23 mouse cellular contexts compared by ENCODE assay signal in genomic region chr17:29260501-29260900, GRCm38 (mm10). TPM values are rescaled to one million over a fixed set of nuclear protein-coding genes. Genes with fewer than 3 reads are reported as not detected.
DNase-seq lines count a peak whose midpoint lies in the region; ATAC-seq and TF ChIP-seq lines count a peak whose summit lies in the region.
"Had no signal": no experiment of that assay in that cellular context is flagged by ENCODE, and none has a peak within 500 bp of the region (broad histone marks: within the 10 kb centered on the region; RNA-seq: fewer than 3 reads in every experiment).

No protein-coding gene starts in this region.

- no peak for TF ChIP-seq RAD21 in CH12.LX (IDR thresholded peaks at IDR 0.05; ENCODE audit: low read depth, low read length)

- no peak overlapping the region for H3K4me3 ChIP-seq in gastrocnemius, adult 2 months
- H3K4me3 ChIP-seq in liver, embryonic 12.5 days, result no peak overlapping the region
- H3K4me3 ChIP-seq in liver, embryonic 11.5 days (ENCODE audit: low read depth, low read length), result no peak overlapping the region
- peak overlapping the region in 2 of 3 experiments; percentile 2 to 58 for H3K4me3 ChIP-seq in CH12.LX (replicated peaks in 1 of 3; ENCODE audit: low read depth in 2 of 3, low read length in 2 of 3, poor library complexity in 1 of 3)
- H3K4me3 ChIP-seq in limb, embryonic 10.5 days, result no peak overlapping the region; the same call in 1 of the 2 replicates
- H3K4me3 ChIP-seq: embryonic facial prominence, embryonic 10.5 days; heart, embryonic 15.5 days; left cerebral cortex, adult 2 months had no signal

- H3K4me2 ChIP-seq in liver, embryonic 12.5 days, result peak overlapping the region; percentile 80; the same call in 1 of the 2 replicates
- no peak overlapping the region for H3K4me2 ChIP-seq in liver, embryonic 11.5 days
- H3K4me2 ChIP-seq in CH12.LX (ENCODE audit: insufficient read depth, low read depth, poor library complexity, severe bottlenecking), result peak overlapping the region; percentile 64
- H3K4me2 ChIP-seq: heart, embryonic 15.5 days; midbrain, embryonic 11.5 days had no signal

- H3K79me2 ChIP-seq in CH12.LX (replicated peaks; ENCODE audit: control insufficient read depth, extremely low read depth, insufficient read depth, poor library complexity, severe bottlenecking), result peaks cover 64% of the 10 kb centered on the region

- peak; percentile 23 for DNase-seq in gastrocnemius, adult 2 months
- DNase-seq in gastrocnemius, postnatal 36 days, result no peak
- DNase-seq in liver, embryonic 11.5 days (ENCODE audit: low spot score), result no peak
- DNase-seq in CH12.LX (ENCODE audit: extremely low read depth), result no peak
- DNase-seq in limb, embryonic 10.5 days (ENCODE audit: low spot score), result no peak
- DNase-seq: adrenal gland, postnatal 10 days; cerebellum, adult 9-10 months; forebrain, postnatal 0 days; kidney, adult 8-10 months; layer of hippocampus, adult 9-11 months; left cerebral cortex, postnatal 4 days; lung, adult 2 months; thymus, postnatal 36 days had no signal

- H3K27ac ChIP-seq in gastrocnemius, adult 2 months, result no peak overlapping the region
- peak overlapping the region; percentile 1; the same call in 1 of the 2 replicates for H3K27ac ChIP-seq in liver, embryonic 12.5 days
- no peak overlapping the region for H3K27ac ChIP-seq in liver, embryonic 11.5 days (ENCODE audit: low read depth, low read length)
- H3K27ac ChIP-seq in CH12.LX (ENCODE audit: insufficient read depth, low read depth), result peak overlapping the region; percentile 54
- 0 out of 2 replicates have a peak overlapping the region, but pooled peaks have one; percentile 14 for H3K27ac ChIP-seq in limb, embryonic 10.5 days
- H3K27ac ChIP-seq: embryonic facial prominence, embryonic 10.5 days; hindbrain, embryonic 10.5 days; left cerebral cortex, adult 2 months had no signal

- no peak for TF ChIP-seq CTCF in gastrocnemius, adult 2 months (IDR thresholded peaks at IDR 0.05)
- TF ChIP-seq CTCF in CH12.LX (conservative IDR thresholded peaks at IDR 0.05 in 1 of 2, IDR thresholded peaks at IDR 0.05 in 1 of 2; ENCODE audit: low read depth in 2 of 2, low read length in 2 of 2), result no peak

- H3K9me3 ChIP-seq in liver, embryonic 12.5 days (replicated peaks), result no peaks in the 10 kb centered on the region
- no peaks in the 10 kb centered on the region for H3K9me3 ChIP-seq in liver, embryonic 11.5 days (ENCODE audit: control insufficient read depth, low read length)
- H3K9me3 ChIP-seq in CH12.LX (replicated peaks; ENCODE audit: low read length), result no peaks in the 10 kb centered on the region
- H3K9me3 ChIP-seq in limb, embryonic 10.5 days (replicated peaks), result no peaks in the 10 kb centered on the region
- H3K9me3 ChIP-seq: embryonic facial prominence, embryonic 10.5 days; heart, embryonic 15.5 days had no signal

- H3K36me3 ChIP-seq in liver, embryonic 12.5 days, result peaks cover 65% of the 10 kb centered on the region
- H3K36me3 ChIP-seq in liver, embryonic 11.5 days (ENCODE audit: control insufficient read depth, insufficient read depth, low read length), result peaks cover 48% of the 10 kb centered on the region
- H3K36me3 ChIP-seq in CH12.LX (replicated peaks in 1 of 2; ENCODE audit: control insufficient read depth in 1 of 2, insufficient read depth in 1 of 2, low read length in 1 of 2), result peaks cover 38 to 52% of the 10 kb centered on the region in 2 experiments
- peaks cover 67% of the 10 kb centered on the region for H3K36me3 ChIP-seq in limb, embryonic 10.5 days

- intact Hi-C loops in gastrocnemius, adult 2 months (cut with DNase I), result loop anchor here (5.0 kb wide), 1 partner anchor 252 kb away; no protein-coding TSS in a partner anchor
- intact Hi-C loops in gastrocnemius, postnatal 36 days (cut with DNase I), result no loop called here

- dilution Hi-C loops in CH12.LX (cut with MboI; ENCODE audit: extremely low pct_ligation_motif_present, extremely low pct_unique_long_range_greater_than_20kb, low sequenced_read_pairs), result no loop called here

- 87% methylated on average over 15 of the region's 15 CpGs for WGBS in liver, embryonic 12.5 days (ENCODE audit: insufficient replicate concordance)
- WGBS in liver, embryonic 11.5 days, result 78% methylated on average over 15 of the region's 15 CpGs
- WGBS in limb, embryonic 10.5 days, result 91% methylated on average over 15 of the region's 15 CpGs

- in situ Hi-C loops in CH12.LX (cut with MboI; ENCODE audit: low pct_ligation_motif_present, low pct_unique_long_range_greater_than_20kb, low sequenced_read_pairs), result loop anchor here (5.0 kb wide), 2 partner anchors 107 to 252 kb away; no protein-coding TSS in a partner anchor

- 0 out of 2 replicates have a peak overlapping the region, but pooled peaks have one; percentile 88 for H3K9ac ChIP-seq in liver, embryonic 12.5 days
- no peak overlapping the region for H3K9ac ChIP-seq in liver, embryonic 11.5 days (ENCODE audit: low read depth, low read length)
- H3K9ac ChIP-seq in CH12.LX (ENCODE audit: insufficient read depth, low read depth), result no peak overlapping the region
- H3K9ac ChIP-seq: forebrain, postnatal 0 days; heart, embryonic 15.5 days had no signal

- peaks cover 86% of the 10 kb centered on the region for H3K4me1 ChIP-seq in liver, embryonic 12.5 days
- H3K4me1 ChIP-seq in liver, embryonic 11.5 days (replicated peaks; ENCODE audit: control insufficient read depth, insufficient read depth, low read length), result peaks cover 34% of the 10 kb centered on the region
- peaks cover 13 to 56% of the 10 kb centered on the region in 2 experiments for H3K4me1 ChIP-seq in CH12.LX (ENCODE audit: control insufficient read depth in 1 of 2, insufficient read depth in 2 of 2)
- peaks cover 72% of the 10 kb centered on the region for H3K4me1 ChIP-seq in limb, embryonic 10.5 days

- no peaks in the 10 kb centered on the region for H3K27me3 ChIP-seq in liver, embryonic 12.5 days (replicated peaks)
- H3K27me3 ChIP-seq in liver, embryonic 11.5 days (replicated peaks; ENCODE audit: control insufficient read depth, insufficient read depth, low read length), result no peaks in the 10 kb centered on the region
- no peaks in the 10 kb centered on the region for H3K27me3 ChIP-seq in CH12.LX (replicated peaks)
- no peaks in the 10 kb centered on the region for H3K27me3 ChIP-seq in limb, embryonic 10.5 days (ENCODE audit: low read depth, poor library complexity, severe bottlenecking)
- H3K27me3 ChIP-seq: heart, embryonic 15.5 days had no signal

- no peak for ATAC-seq in liver, embryonic 12.5 days
- no peak for ATAC-seq in liver, embryonic 11.5 days (replicated peaks; ENCODE audit: low FRiP score)
- ATAC-seq in megakaryocyte-erythroid progenitor cell, adult 5-6 weeks (replicated peaks; ENCODE audit: low FRiP score, low TSS enrichment, poor library complexity, severe bottlenecking), result no peak
- ATAC-seq: activated CD4-positive, CD25-positive, alpha-beta regulatory T cell, adult 4 months; forebrain, postnatal 0 days had no signal

- TF ChIP-seq EP300 in CH12.LX (IDR thresholded peaks at IDR 0.05; ENCODE audit: low read length), result no peak

- no peak for TF ChIP-seq POLR2A in CH12.LX (IDR thresholded peaks at IDR 0.05; ENCODE audit: low read depth, low read length)

RNA-seq across cellular contexts. Expression of gene Ppil1, which starts 3.5 kb away (rescaled TPM):
- 1 to 10 TPM; 5.1 to 7.3 TPM for total RNA-seq in gastrocnemius, adult 2 months (2021)
- 1 to 10 TPM; 5.9 to 6.0 TPM for total RNA-seq in gastrocnemius, postnatal 36 days (2021)
- 123 and 126 TPM in 2 replicates for polyA plus RNA-seq in liver, embryonic 12.5 days (2016; fragmentation: Nextera tagmentation; extraction: Ambion mirVana)
- polyA plus RNA-seq in liver, embryonic 11.5 days (2014; fragmentation: Nextera tagmentation; extraction: Ambion mirVana), result 200 and 201 TPM in 2 replicates
- 97.2 and 123 TPM in 2 replicates for total RNA-seq in CH12.LX (2012; rRNA removed)
- total RNA-seq in CH12.LX (2014; rRNA removed), result 135 and 143 TPM in 2 replicates
- 107 and 110 TPM in 2 replicates for polyA plus RNA-seq in CH12.LX (2012; ENCODE audit: insufficient read length, low read depth)
- polyA plus RNA-seq in limb, embryonic 10.5 days (2016; fragmentation: Nextera tagmentation; extraction: Ambion mirVana), result 239 and 250 TPM in 2 replicates
- total RNA-seq in megakaryocyte-erythroid progenitor cell, adult 5-6 weeks (2014; fragmentation: Nextera tagmentation), result 80.9 and 99.0 TPM in 2 replicates
- 82.9 and 105 TPM in 2 replicates for total RNA-seq in megakaryocyte-erythroid progenitor cell, adult 5-6 weeks (2017)

RNA-seq across cellular contexts. Expression of gene BC004004, which starts 8.1 kb away (rescaled TPM):
- total RNA-seq in gastrocnemius, adult 2 months (2021), result 100 to 1,000 TPM; 110 to 121 TPM
- total RNA-seq in gastrocnemius, postnatal 36 days (2021), result 100 to 1,000 TPM; 104 to 106 TPM
- polyA plus RNA-seq in liver, embryonic 12.5 days (2016; fragmentation: Nextera tagmentation; extraction: Ambion mirVana), result 51.5 and 54.6 TPM in 2 replicates
- polyA plus RNA-seq in liver, embryonic 11.5 days (2014; fragmentation: Nextera tagmentation; extraction: Ambion mirVana), result 70.9 and 72.7 TPM in 2 replicates
- total RNA-seq in CH12.LX (2012; rRNA removed) (69.1 and 75.1 TPM in 2 replicates), CH12.LX (2014; rRNA removed) (86.1 and 89.1 TPM in 2 replicates)
- 60.4 and 67.9 TPM in 2 replicates for polyA plus RNA-seq in CH12.LX (2012; ENCODE audit: insufficient read length, low read depth)
- 47.9 and 52.9 TPM in 2 replicates for polyA plus RNA-seq in limb, embryonic 10.5 days (2016; fragmentation: Nextera tagmentation; extraction: Ambion mirVana)
- total RNA-seq in megakaryocyte-erythroid progenitor cell, adult 5-6 weeks (2014; fragmentation: Nextera tagmentation), result 81.8 and 82.3 TPM in 2 replicates
- 60.4 and 66.0 TPM in 2 replicates for total RNA-seq in megakaryocyte-erythroid progenitor cell, adult 5-6 weeks (2017)

RNA-seq across cellular contexts. Expression of gene Cpne5, which starts 22.5 kb away (rescaled TPM):
- total RNA-seq in gastrocnemius, adult 2 months (2021), result not detected
- total RNA-seq in gastrocnemius, postnatal 36 days (2021), result not detected
- polyA plus RNA-seq in liver, embryonic 12.5 days (2016; fragmentation: Nextera tagmentation; extraction: Ambion mirVana), result 0.18 and 0.33 TPM in 2 replicates
- 0.93 and 1.1 TPM in 2 replicates for polyA plus RNA-seq in liver, embryonic 11.5 days (2014; fragmentation: Nextera tagmentation; extraction: Ambion mirVana)
- total RNA-seq in CH12.LX (2012; rRNA removed) (0.50 and 1.3 TPM in 2 replicates), CH12.LX (2014; rRNA removed) (0.68 and 0.74 TPM in 2 replicates)
- polyA plus RNA-seq in CH12.LX (2012; ENCODE audit: insufficient read length, low read depth), result 1.4 and 1.9 TPM in 2 replicates
- polyA plus RNA-seq in limb, embryonic 10.5 days (2016; fragmentation: Nextera tagmentation; extraction: Ambion mirVana), result 2.0 and 3.2 TPM in 2 replicates
- 0.17 TPM in 1 of 2 replicates, not detected in the other for total RNA-seq in megakaryocyte-erythroid progenitor cell, adult 5-6 weeks (2014; fragmentation: Nextera tagmentation)
- total RNA-seq in megakaryocyte-erythroid progenitor cell, adult 5-6 weeks (2017), result 0.38 TPM in 1 of 2 replicates, not detected in the other
- total RNA-seq: gastrocnemius, adult 18-20 months; monocyte, adult 5-6 weeks had no signal

RNA-seq across cellular contexts. Expression of gene Pi16, which starts 57.0 kb away (rescaled TPM):
- 10 to 100 TPM; 21.9 to 52.6 TPM for total RNA-seq in gastrocnemius, adult 2 months (2021)
- total RNA-seq in gastrocnemius, postnatal 36 days (2021), result 10 to 100 TPM; 16.1 to 29.8 TPM
- 0.37 and 0.59 TPM in 2 replicates for polyA plus RNA-seq in liver, embryonic 12.5 days (2016; fragmentation: Nextera tagmentation; extraction: Ambion mirVana)
- polyA plus RNA-seq in liver, embryonic 11.5 days (2014; fragmentation: Nextera tagmentation; extraction: Ambion mirVana), result 0.32 and 0.51 TPM in 2 replicates
- total RNA-seq in CH12.LX (2012; rRNA removed), result 0.13 TPM in 1 of 2 replicates, not detected in the other
- not detected in 2 replicates for total RNA-seq in CH12.LX (2014; rRNA removed)
- not detected in 2 replicates for polyA plus RNA-seq in CH12.LX (2012; ENCODE audit: insufficient read length, low read depth)
- 0.34 and 0.35 TPM in 2 replicates for polyA plus RNA-seq in limb, embryonic 10.5 days (2016; fragmentation: Nextera tagmentation; extraction: Ambion mirVana)
- 0.32 TPM in 1 of 2 replicates, not detected in the other for total RNA-seq in megakaryocyte-erythroid progenitor cell, adult 5-6 weeks (2014; fragmentation: Nextera tagmentation)
- not detected in 2 replicates for total RNA-seq in megakaryocyte-erythroid progenitor cell, adult 5-6 weeks (2017)

Comparison
In these comparisons a context has a peak if more than half of its experiments do, and no peak if none do; other contexts are left out.
1. H3K27ac ChIP-seq: peak in liver, embryonic 12.5 days (single experiment), CH12.LX (single experiment) and limb, embryonic 10.5 days (single experiment); none in gastrocnemius, adult 2 months (single experiment) and liver, embryonic 11.5 days (single experiment).
2. H3K4me3 ChIP-seq: peak in CH12.LX (2 of 3); none in gastrocnemius, adult 2 months (single experiment), liver, embryonic 12.5 days (single experiment), liver, embryonic 11.5 days (single experiment) and limb, embryonic 10.5 days (single experiment).
3. RNA of gene Ppil1, which starts 3.5 kb away (total RNA-seq): 97.2 to 143 TPM in CH12.LX and 80.9 to 105 TPM in megakaryocyte-erythroid progenitor cell, adult 5-6 weeks; 5.1 to 7.3 TPM in gastrocnemius, adult 2 months and 5.9 to 6.0 TPM in gastrocnemius, postnatal 36 days; every median in the first group is over 4 times any median in the second.